Mouse (Mus musculus): ENCODE data around the gene Zbtb43.

Gene Zbtb43

DNA sequence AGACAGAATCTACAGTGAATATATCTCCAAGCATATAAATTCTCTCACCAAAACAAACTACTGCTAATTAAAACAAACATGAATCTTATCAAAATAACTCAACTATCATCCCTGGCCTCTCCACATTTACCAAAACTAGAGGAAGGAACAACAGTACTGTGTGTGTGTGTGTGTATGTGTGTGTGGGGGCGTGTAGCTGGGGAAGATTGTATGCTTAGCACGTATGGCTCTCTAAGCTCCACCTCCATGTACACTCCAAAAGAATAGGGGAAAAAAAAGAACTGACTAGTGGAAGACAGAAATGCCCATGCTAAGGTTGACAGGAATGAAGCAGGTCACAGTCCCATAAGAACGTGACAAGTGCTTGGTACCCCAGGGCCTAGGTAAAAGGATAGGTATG, 13.0 kb downstream of the Zbtb43 start:
- intact Hi-C loops (cut with DNase I) = no loop called here

GRCm38 (mm10) chr2:33454816-33455215, 13.5 kb downstream of the Zbtb43 start:
- intact Hi-C loops (cut with DNase I) = no loop called here

GRCm38 (mm10) chr2:33453476-33453875, 14.9 kb downstream of the Zbtb43 start:
- intact Hi-C loops (cut with DNase I) = no loop called here

DNA sequence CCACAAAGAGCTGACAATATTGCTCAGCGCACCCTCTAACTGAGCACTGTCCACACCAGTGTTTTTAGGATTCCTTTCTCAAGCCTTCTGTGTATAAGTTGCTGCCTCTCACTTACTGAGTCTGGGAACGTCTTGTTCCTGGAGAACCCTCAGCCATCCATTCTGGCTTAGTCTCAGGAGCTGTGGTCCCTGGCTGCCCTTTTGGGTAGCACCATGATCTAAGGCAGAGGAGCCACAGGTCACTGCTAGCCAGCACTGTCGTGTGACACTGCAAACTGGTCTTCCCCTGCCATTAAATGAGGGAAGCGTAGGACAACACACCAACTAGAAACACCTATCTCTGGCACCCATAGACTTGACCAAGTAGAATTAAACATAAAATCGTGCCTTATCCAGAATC, 15.6 kb downstream of the Zbtb43 start:
- intact Hi-C loops (cut with DNase I) = no loop called here

- intact Hi-C loops (cut with DNase I) = no loop called here
Measured at GRCm38 (mm10) chr2:33452140-33452539, 16.2 kb downstream of the Zbtb43 start.

DNA sequence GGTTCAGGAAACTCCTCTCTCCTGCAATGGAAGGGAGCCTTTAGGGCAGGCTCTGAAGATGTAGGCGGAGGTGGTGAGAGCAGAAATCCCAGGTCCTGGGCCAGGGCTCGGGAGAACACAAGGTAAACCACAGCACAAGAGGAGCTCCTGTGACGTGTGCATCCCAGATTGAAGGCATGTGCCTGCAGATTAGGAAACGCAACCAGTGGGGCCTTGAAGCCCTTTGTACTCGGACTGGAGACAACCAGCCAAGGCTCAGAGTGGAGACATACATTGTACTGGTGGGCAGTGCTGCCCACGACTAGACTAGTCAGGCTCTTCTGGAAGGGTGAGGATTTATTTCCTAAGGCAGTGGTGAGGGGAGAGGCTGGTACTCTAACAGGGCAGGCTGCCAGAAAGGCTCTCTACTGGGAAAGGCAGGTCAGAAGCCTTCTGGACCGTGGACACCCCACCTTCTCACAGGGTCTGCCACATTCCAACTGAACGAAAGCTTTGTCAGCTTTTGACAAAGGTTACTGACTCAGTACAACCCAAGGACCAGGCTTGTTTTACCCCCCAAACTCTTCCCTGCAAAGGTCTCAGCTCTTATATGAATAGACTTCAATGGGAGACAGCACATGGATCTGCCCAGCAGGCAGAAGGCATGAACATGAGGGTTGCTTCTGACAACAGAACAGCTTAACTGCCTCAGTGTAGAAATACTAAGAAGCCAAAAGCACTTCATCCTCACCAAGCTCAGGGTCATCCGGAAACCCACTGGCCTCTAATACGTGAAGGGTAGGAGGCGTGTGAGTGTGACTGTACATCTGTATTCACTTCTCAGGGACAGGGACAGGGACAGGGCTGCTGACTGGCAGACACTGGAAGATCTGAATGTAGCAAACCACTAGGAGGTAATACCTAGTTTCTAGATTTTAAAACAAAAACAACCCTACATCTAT, 17.1 kb downstream of the Zbtb43 start:
- intact Hi-C loops (cut with DNase I) = no loop called here

DNA sequence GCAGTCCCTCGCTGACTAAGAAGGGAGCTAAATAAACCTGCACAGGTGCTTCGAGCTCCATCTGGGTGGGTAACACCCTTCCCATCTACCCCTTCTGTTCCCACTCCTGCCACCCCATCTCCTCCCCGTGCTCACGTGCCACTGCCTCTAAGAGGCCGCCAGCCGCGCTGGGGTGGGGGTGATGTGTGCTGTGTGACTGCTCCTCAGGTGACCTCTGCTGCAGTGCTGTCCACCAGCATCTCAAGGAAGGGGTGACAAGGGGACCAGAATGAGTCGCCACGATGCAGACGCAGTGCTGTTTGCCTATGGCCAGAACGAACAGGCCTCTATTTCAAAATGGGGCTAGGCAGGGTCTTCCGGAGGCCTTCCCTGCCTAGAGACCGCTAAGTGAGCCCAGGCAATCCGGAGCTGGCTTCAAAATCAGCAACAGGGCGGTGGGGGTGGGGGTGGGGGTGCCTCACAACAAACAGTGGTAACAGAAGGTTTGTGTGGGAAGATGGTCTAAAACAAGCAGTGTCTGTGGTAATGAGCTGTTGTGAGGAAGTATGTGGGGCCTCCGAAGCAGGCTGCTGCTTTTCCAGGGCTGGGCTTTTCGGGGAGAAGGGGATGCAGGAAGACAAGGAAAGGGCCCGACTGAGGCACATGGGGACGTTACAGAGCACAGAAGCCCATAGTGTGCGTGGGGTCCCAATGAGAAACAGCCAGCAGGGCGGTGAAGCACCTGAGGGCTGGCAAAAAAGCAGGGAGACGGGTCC, 19.1 kb downstream of the Zbtb43 start:
- intact Hi-C loops (cut with DNase I) = no loop called here

GRCm38 (mm10) chr2:33446796-33447195, 21.6 kb downstream of the Zbtb43 start:
- intact Hi-C loops (cut with DNase I) = no loop called here

GRCm38 (mm10) chr2:33445741-33446140, 22.6 kb downstream of the Zbtb43 start:
- intact Hi-C loops (cut with DNase I) = no loop called here

DNA sequence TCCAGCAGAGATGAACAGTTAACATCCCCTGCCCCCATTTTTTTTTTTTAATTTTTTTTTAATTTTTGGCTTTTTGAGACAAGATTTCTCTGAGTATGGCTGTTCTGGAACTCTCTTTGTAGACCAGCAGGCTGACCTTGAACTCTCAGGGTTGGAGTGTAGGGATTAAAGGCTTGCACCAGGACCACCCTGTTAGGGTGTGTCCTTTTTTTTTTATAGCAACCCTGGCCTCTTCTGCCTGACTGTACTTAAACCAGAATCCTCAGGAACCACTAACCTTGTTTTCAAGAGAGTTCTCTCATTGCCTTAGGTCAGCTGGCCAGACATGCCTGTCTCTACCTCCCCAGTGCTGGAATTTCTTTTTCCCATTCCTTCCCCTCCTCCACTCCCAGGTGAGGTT, 23.5 kb downstream of the Zbtb43 start:
- intact Hi-C loops (cut with DNase I) = no loop called here

DNA sequence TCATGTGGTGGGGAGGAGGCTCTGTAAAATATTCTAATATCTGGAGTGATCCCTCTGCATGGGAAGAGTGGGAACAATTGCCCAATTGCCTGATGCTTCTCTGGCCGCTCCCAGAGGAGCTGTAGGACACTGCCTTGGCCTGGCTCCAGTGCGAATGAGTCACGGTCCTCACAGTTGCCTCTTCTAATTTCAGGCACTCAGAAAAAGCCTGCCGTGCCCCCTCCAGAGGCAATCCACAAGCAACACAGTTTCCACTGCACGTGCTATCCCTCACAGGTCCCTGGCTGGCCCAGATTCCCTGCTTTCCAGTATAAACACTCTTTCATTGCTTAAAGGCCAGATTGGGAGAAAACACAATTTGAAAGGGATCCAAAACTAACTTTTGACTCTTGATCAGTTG, 24.0 kb downstream of the Zbtb43 start:
- intact Hi-C loops (cut with DNase I) = no loop called here

DNA sequence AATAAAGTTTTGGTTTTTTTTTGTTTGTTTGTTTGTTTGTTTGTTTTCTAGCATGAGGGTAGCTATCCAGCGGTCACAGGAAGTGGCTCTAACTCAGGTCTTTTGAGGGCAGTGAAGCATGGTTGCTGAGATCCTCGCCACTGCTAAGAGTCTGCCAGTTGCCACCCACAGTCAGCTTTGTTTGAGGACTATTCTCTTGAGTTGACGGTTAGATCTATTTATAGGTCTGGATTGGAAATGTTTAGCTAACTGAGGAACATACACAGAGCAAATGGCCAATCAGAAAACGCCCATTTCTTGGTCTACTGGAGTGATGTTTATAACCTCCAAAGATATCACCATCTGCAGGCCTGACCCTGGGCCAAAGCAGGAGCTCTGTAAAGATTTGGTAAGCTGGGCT, 25.7 kb downstream of the Zbtb43 start:
- intact Hi-C loops (cut with DNase I) = no loop called here

DNA sequence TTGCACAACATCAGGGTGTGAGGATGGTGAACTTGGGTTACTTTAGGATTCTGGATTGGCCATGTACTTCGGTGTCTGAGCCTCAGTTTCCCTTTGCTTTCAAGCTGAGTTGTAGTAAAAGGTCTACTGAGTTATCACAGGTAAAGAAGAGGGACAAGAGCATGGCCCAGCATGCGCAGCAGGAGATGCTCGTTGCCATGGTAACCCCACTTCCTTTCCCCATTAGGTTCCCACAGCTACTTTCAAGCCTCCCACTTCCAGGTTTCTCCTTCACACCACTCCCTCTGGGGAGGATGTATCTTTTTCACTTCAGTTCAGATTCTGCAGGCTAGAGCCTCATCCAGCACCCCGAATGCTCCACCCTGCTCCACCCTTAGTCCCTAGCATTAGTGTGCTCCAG, 27.5 kb downstream of the Zbtb43 start:
- intact Hi-C loops (cut with DNase I) = no loop called here

DNA sequence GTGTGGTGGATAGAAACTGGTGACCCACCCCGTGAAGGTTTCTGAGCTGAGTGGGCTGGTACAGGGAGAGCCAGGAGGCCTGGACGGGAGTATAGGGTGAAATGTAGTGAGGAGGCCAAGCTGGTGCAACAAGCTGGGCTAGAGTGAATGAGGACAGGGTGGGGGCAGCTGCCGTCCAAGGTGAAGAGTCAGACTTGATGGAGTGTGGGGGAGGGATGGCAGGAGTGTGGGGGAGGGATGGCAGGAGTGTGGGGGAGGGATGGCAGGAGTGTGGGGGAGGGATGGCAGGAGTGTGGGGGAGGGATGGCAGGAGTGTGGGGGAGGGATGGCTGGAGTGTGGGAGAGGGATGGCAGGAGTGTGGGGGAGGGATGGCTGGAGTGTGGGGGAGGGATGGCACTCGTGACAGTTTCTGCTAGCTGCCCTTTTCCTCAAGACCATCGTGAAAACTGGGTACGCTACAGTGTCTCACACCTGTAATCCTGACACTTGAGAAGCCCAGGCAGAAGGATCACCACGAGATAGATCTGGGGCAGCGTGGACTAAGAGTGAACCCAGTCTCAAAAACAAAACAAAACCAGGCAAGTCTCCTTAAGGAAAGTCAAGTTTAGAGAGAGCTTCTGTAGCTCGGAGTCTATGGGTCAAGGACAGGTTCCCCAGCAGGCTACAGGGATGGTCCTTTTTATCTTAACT, 28.2 kb downstream of the Zbtb43 start:
- intact Hi-C loops (cut with DNase I) = no loop called here

DNA sequence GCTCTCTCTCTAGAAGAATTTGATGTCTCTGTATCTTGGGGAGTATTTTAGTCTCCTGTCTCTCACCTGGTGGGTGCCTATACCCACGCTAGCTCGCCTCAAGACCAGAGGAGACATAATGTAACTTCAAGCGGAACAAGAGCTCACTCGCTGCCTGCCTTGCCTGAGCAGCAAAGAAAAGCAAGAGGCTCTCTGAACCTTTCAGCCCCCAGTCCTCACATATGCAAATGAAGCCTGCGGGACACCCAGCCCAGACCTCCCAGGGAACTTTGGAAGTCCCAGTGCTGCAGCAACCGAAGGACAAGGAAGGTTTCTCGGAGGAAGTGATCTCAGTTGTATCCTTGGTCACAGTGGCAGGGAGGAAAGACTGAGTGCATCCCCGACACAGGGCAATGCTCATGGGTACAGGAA, 28.9 kb downstream of the Zbtb43 start:
- intact Hi-C loops (cut with DNase I) = no loop called here

DNA sequence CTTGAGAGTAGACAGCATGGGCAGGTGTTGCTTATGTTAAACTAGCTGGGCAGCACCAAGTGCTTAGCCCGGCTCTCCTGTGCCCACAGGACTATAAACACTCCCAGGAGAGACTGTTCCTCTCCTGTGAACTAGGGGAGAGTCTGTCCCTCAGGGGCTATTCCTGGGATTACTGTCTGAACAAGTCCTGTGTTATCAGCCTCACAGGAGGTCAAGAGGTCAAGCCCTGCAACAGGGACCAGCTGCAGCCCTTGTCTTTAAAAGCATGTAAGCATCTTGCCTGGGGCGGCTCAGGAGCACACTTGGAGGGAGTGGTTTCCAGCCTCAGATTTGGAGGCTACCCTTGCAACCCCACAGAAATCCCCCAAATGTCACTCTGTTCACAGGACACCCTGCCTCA, 30.0 kb downstream of the Zbtb43 start:
- intact Hi-C loops (cut with DNase I) = no loop called here

GRCm38 (mm10) chr2:33437184-33437583, 31.2 kb downstream of the Zbtb43 start:
- intact Hi-C loops (cut with DNase I) = no loop called here

- intact Hi-C loops (cut with DNase I) = no loop called here
Measured at GRCm38 (mm10) chr2:33436035-33436580, 32.3 kb downstream of the Zbtb43 start.

- intact Hi-C loops (cut with DNase I) = no loop called here
Measured at GRCm38 (mm10) chr2:33435036-33435650, 33.2 kb downstream of the Zbtb43 start.

DNA sequence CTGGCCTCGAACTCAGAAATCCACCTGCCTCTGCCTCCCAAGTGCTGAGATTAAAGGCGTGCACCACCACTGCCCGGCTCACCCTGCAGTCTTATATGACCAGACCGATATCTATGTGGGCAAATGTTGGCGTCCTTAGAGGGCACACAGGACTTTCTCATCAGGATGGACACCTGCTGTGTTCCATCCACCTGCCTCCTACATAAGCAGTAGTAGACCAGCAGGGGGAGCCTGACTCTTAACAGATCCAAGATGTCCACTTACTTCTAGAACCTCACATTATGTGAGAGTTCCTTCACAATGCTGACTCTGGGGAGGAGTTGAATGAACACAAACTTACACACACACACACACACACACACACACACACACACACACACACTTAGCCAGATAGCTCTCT, 35.5 kb downstream of the Zbtb43 start:
- intact Hi-C loops (cut with DNase I) = no loop called here
